Mouse (Mus musculus) skeletal muscle tissue, adult 2 months (tissue): ENCODE measurements at regions not wholly inside any gene's neighbourhood (a gene's known extent, or its start where the extent isn't known, plus 50 kb on each side); places are given as distances from the start of the nearest gene placed in this dataset.
"Not testable (repeated sequence)": the region's sequence is repeated elsewhere in the genome, so short reads cannot be mapped to it uniquely, and the experiment has no call there.

Source experiments
- DNase-seq: peaks from one replicate; pipeline ENCODE4 v3.0.0-alpha.2; 2012; ENCODE audit warnings: low read depth, low spot score

- no peak for DNase-seq
Measured at GRCm38 (mm10) chr12:109749256-109749655, 149.1 kb upstream of the Rtl1 start.

DNA sequence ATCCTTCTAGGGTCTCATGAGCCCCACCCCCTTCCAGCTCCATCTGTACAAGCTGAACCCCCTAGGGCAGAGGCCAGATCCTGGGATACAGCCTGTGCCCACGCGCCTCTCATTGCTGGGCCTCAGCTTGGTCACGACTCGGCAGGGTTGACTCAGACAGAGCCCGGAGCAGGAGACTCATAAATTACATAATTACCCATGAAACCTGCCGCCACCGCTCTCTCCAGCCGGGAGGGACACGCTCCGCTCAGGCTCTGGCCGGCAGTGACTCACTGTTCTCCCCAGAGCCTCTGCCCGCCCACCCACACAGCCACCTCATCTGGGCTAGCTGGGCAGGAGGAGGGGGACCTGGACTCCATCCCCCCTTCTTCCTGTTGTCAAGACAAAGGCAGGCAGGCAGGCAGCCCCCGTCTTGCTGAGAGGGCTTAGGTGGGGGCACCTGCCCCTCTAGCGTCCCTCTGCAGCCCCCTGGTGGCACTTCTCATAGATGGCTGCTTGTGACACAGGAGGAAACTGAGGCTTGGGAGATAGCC lies 149.6 kb upstream of the Rtl1 start:
- DNase-seq = peak; percentile 24

GRCm38 (mm10) chr12:109754986-109755385 lies 154.9 kb upstream of the Rtl1 start:
- DNase-seq = no peak

GRCm38 (mm10) chr12:109764293-109764692 lies 164.2 kb upstream of the Rtl1 start:
- DNase-seq = no peak

DNA sequence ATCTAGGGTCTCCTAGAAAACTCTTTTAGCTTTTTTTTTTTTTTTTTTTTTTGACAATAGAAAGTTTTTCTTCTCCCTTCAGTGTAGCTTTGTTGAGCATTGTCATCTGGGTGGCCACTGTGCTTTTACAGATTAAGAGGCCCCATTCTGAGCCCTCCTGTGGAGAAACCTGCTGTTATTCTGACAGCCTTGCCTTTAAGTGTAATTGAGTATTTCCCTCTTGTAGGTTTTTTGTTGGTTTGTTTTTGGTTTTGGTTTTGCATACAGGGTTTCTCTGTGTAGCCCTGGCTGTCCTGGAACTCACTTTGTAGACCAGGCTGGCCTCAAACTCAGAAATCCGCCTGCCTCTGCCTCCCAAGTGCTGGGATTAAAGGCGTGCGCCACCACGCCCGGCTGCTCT lies 166.5 kb upstream of the Rtl1 start:
- DNase-seq = not testable (repeated sequence)

DNA sequence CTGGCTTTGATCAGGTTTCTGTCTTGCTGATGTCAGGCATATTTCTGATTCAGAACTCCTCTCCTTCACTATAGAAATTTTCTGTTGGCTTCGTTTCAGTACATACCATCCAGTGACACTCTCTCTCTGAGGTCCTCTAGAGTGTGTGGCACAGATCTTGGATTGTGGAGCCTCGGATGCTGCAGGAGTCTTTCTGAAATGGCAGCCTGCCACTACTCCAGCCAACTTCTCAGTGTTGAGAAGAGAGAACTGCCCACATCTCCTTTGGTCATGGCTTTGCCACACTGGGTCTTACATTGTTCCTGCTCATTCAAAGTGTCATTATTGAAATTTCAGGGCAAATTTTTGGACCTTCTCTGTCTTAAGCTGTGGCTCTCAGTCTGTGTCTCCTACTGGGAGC lies 172.4 kb upstream of the Rtl1 start:
- DNase-seq = no peak

DNA sequence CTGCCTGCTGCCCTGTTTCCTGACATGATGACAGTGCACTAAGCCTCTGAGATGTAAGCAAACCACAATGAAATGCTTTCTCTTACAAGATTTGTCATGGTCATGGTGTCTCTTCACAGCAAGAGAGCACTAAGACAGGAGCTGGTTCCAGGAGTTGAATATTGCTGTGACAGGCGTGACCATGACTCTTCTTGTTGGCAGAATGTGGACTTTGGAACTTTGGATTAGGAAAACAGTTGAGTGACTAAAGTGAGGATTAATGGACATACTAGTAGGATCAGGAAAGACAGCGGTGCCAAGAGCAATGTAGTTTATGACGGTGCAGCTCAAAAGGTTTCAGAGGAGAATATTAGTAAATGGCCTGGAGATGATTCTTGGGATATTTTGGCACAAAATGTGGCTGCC lies 173.8 kb upstream of the Rtl1 start:
- no peak for DNase-seq

- DNase-seq = peak; percentile 57
Measured at GRCm38 (mm10) chr12:109798846-109799245, 198.7 kb upstream of the Rtl1 start.

DNA sequence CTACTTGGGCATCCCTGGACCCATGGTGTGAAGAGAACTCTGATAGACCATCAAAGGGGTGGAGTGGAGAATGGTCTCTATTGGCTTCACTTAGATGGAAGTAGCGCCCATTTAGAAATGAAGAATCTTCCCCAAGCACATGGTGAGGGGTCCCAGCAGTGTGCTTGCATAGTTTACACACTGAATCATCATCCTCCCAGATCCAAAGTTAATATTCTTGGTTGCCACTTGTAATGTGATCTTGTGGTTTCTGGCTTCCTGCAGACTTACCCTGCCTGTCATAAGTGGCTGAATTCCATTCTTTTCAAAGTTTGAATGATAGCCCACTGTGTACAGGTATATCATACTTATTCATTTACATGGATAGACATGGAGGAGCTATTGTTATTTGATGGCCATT lies 199.3 kb upstream of the Rtl1 start:
- DNase-seq = no peak

- DNase-seq = no peak
Measured at GRCm38 (mm10) chr12:109827241-109827915, 227.2 kb upstream of the Rtl1 start.

GRCm38 (mm10) chr12:109830303-109831020 lies 230.3 kb upstream of the Rtl1 start:
- no peak for DNase-seq

DNA sequence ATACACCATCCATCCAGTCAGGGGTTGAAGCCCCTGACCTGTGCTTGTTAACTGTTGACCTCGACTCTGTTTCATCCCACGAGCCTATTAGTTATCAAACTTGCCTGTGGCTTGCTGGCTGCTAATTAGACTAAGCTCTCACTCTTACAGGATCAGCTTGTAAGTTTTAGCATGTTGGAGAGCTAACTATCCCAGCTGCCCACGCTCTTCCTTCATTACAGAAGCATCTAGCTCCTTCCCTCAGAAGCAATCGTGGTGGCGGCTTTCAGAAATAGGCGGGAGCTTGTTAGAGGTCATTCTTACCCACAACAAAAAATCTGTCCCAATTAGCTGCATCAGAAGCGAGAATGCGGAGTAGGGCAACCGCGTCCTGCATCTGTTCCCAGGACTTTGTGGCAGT lies 232.8 kb upstream of the Rtl1 start:
- DNase-seq = no peak

- DNase-seq = no peak
Measured at GRCm38 (mm10) chr12:109836521-109836920, 236.4 kb upstream of the Rtl1 start.

- no peak for DNase-seq
Measured at GRCm38 (mm10) chr12:109839126-109839587, 239.0 kb upstream of the Rtl1 start.

GRCm38 (mm10) chr12:109839946-109840524 lies 239.9 kb upstream of the Rtl1 start:
- no peak for DNase-seq

- DNase-seq = no peak
Measured at GRCm38 (mm10) chr12:109844723-109845601, 244.8 kb upstream of the Rtl1 start.

DNA sequence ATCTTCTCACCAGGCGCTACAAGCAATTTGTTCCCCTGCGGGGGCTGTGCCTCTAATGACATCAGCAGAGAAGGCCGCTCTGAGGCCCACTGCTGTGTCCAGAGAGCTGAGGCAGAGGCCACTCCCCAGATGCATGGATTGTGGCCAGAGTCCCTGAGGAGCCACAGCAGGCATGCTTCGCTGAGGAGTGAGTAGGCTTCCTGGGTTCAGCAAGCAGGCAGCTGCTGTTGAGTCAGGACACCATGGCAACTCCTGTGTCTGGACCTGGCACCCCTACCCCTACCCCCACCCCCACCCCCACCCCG lies 245.4 kb upstream of the Rtl1 start:
- no peak for DNase-seq

DNA sequence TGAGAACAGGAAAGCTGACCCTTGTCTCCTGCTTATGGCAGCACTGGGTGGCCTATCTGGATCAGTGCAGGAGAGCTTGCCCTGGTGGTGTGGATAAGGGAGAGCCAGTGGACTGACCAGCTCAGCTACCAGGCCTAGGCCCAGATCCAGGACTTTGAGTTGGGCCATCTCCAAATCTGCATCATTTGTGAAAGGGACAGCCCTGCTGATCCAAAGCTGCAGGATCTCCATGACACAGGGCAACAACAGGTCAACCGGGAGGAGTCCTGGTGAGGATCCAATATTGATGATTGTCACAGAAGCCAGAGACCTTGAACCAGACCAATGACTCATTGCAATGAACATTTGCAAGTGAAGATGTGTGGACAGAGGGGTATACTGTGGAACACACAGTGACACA lies 256.2 kb upstream of the Rtl1 start:
- no peak for DNase-seq

- DNase-seq = no peak
Measured at GRCm38 (mm10) chr12:109857705-109858104, 257.6 kb upstream of the Rtl1 start.

- no peak for DNase-seq
Measured at GRCm38 (mm10) chr12:109864826-109865225, 264.7 kb upstream of the Rtl1 start.

DNA sequence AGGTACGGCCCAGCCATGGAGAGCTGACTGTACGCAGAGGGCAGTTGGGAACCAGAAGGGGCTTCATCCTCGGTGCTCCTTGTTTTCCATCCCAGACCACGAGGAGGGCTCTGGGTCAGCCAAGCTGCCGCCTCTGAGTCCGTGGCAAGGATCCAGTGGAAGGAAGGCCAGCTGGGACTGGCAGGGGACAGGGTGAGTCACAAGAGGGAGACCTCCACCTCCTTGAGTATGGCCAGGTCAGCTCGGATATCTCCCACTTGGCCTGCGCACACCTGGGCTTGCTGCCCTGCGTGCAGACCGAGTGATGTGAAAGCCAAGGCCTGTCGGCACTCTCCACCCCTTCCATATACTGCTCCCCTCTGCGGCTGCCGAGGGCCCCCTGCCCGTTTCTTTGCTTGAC lies 270.9 kb upstream of the Rtl1 start:
- DNase-seq = peak; percentile 48

GRCm38 (mm10) chr12:109874466-109874865 lies 274.3 kb upstream of the Rtl1 start:
- DNase-seq = no peak
